Mouse (Mus musculus) ES-E14 (cell line): ENCODE data around the gene Ccdc87. TPM values are rescaled to one million over a fixed set of nuclear protein-coding genes. Genes with fewer than 3 reads are reported as not detected.

Source experiments
- DNase-seq: peaks from one replicate; pipeline ENCODE4 v3.0.0-alpha.2; 2013; ENCODE audit warnings: low read depth, low spot score
- H3K27ac ChIP-seq: 2 replicates; pipeline ENCODE4 v1.5.1; 2012; ENCODE audit warnings: low read depth, mild to moderate bottlenecking, low read length, moderate library complexity, mixed read lengths; ENCODE audit not compliant: poor library complexity, insufficient read depth, severe bottlenecking
- H3K36me3 ChIP-seq: 2 replicates; pipeline ENCODE4 v1.6.1; 2012; ENCODE audit warnings: mild to moderate bottlenecking, low read length, moderate library complexity, mixed read lengths; ENCODE audit not compliant: control insufficient read depth, poor library complexity, insufficient read depth, severe bottlenecking
- H3K4me1 ChIP-seq, 2 experiments: fragments of 150-350 bp in 1 of 2; sonication (generic) in 1 of 2; 2 replicates each; pipeline ENCODE4 v1.6.1; 2012; ENCODE audit warnings: low read length in 2 of 2, mild to moderate bottlenecking in 1 of 2, mixed read lengths in 1 of 2; ENCODE audit not compliant: control insufficient read depth in 2 of 2, insufficient read depth in 2 of 2, poor library complexity in 1 of 2
- H3K4me3 ChIP-seq, 2 experiments: fragments of 150-350 bp in 1 of 2; sonication (generic) in 1 of 2; 2 replicates each; pipeline ENCODE4 v1.5.1; 2012; ENCODE audit warnings: low read length in 2 of 2, low read depth in 1 of 2, mild to moderate bottlenecking in 1 of 2, mixed read lengths in 1 of 2; ENCODE audit not compliant: insufficient read depth in 1 of 2, poor library complexity in 1 of 2, severe bottlenecking in 1 of 2
- H3K9ac ChIP-seq: 2 replicates; pipeline ENCODE4 v1.6.1; 2012; ENCODE audit warnings: low read depth, mild to moderate bottlenecking, low read length, mixed read lengths; ENCODE audit not compliant: poor library complexity, insufficient read depth, severe bottlenecking
- H3K9me3 ChIP-seq: fragments of 150-350 bp; sonication (generic); 2 replicates; pipeline ENCODE4 v1.6.1; 2012; ENCODE audit warnings: low read depth, mild to moderate bottlenecking, low read length; ENCODE audit not compliant: control insufficient read depth, insufficient read depth
- CHD2 ChIP-seq: IDR thresholded peaks from 2 replicates; pipeline ENCODE4 v1.6.1; 2014; ENCODE audit warnings: mild to moderate bottlenecking, low read depth, low read length, inconsistent platforms
- HCFC1 ChIP-seq: IDR thresholded peaks from 2 replicates; pipeline ENCODE4 v1.6.1; 2012; ENCODE audit warnings: low read length, inconsistent platforms, borderline replicate concordance; ENCODE audit not compliant: insufficient read depth
- MAFK ChIP-seq: IDR thresholded peaks from 2 replicates; pipeline ENCODE4 v1.6.1; 2014; ENCODE audit warnings: mild to moderate bottlenecking, low read depth, low read length, inconsistent platforms; ENCODE audit not compliant: insufficient read depth
- ZC3H11A ChIP-seq: IDR thresholded peaks from 2 replicates; pipeline ENCODE4 v1.6.1; 2012; ENCODE audit warnings: low read depth, mild to moderate bottlenecking, inconsistent platforms, low read length, borderline replicate concordance
- ZNF384 ChIP-seq: IDR thresholded peaks from 2 replicates; pipeline ENCODE4 v1.6.1; 2012; ENCODE audit warnings: low read depth, low read length, inconsistent platforms
- in situ Hi-C, 2 experiments: fragments of 600-800 bp; cut with MboI; formaldehyde crosslinking; loops; one replicate each; pipeline ENCODE4 v1.15.1; 2025; ENCODE audit warnings: low sequenced_read_pairs in 2 of 2, inconsistent platforms in 1 of 2; ENCODE audit not compliant: unreplicated experiment in 2 of 2
- total RNA-seq: library from RNA; depleted of rRNA; stranded (reverse); fragments of 300-350 nt; gene quantifications from 2 replicates; pipeline ENCODE4 v1.2.3, GENCODE M21; 2012

Gene Ccdc87
- total RNA-seq, 1 experiment = 0.13 TPM

DNA sequence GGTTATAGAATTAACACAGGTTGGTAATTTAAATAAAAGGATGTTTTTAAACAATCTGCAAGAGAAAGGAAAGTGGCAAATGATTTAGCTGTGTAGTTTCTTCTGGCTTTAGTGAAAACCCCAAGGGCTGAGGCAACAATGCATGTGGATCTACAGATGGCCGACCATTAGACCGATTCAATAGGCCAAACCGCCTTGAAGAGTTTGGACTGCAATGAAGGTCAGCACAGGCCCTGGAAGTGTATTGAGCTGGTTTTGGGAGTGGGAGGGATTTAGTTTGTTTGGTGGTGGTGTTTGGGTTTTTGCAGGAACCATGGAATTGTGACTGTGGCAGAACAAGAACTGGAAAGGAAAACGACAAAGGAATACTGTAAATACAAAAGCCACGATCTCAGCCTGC lies 40.1 kb upstream of the Ccdc87 start:
- in situ Hi-C loops = no loop called here
- no peak for DNase-seq
- peaks cover 47% of the 10 kb centered on the region for H3K36me3 ChIP-seq
- no peak overlapping the region for H3K27ac ChIP-seq
- H3K9me3 ChIP-seq = no peaks in the 10 kb centered on the region
- H3K9ac ChIP-seq = no peak overlapping the region
- TF ChIP-seq ZNF384 (no peak), MAFK (no peak), CHD2 (no peak), HCFC1 (no peak), ZC3H11A (no peak)
- H3K4me3 ChIP-seq = no peak overlapping the region
- H3K4me1 ChIP-seq = peaks cover 5 to 25% of the 10 kb centered on the region in 2 experiments; a peak in 3 of 4 replicates

DNA sequence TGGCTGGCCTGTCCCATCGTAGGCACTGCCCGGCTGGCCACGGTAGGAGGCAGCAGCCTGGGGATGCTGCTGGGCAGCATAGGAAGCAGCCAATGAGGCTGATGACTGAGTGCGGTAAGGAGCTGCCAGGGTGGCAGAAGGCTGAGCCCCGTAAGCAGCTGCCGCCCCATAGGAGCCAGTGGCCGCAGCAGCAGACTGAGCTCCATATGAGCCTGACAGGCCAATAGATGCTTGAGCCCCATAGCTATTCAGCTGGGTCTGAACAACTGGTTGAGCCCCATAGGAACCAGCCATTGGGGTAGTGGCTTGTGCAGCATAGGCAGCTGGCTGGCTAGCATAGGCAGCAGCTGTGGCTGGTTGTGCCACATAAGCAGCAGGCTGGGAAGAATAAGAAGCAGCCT lies 36.5 kb upstream of the Ccdc87 start:
- Histone ChIP-seq H3K27ac (no peak overlapping the region), H3K9me3 (no peaks in the 10 kb centered on the region), H3K36me3 (peaks cover 47% of the 10 kb centered on the region), H3K9ac (no peak overlapping the region), H3K4me3 (peak overlapping the region in 1 of 2 experiments; percentile 6; a peak in 3 of 4 replicates), H3K4me1 (peaks cover 16 to 24% of the 10 kb centered on the region in 2 experiments)
- DNase-seq = no peak
- in situ Hi-C loops = no loop called here
- TF ChIP-seq MAFK (no peak), ZC3H11A (no peak), HCFC1 (no peak), ZNF384 (no peak), CHD2 (no peak)

DNA sequence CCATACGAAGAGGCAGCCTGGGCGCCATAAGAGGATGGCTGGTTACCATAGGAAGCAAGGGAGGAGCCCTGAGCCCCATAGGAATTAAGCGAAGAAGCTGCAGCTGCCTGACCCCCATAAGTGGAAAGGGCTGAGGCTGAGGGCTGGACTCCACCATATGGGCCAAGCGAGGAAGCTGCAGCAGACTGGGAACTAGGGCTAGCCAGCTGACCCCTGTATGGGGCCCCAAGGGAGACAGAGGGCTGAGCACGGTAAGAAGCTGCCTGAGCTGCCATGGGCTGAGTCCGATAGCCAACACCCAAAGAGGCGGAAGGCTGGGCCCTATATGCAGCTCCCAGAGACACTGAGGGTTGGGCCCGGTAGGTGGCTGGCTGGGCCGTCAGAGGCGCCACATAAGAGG lies 35.9 kb upstream of the Ccdc87 start:
- Histone ChIP-seq H3K4me1 (peaks cover 16 to 27% of the 10 kb centered on the region in 2 experiments), H3K9me3 (no peaks in the 10 kb centered on the region), H3K36me3 (peaks cover 49% of the 10 kb centered on the region), H3K27ac (no peak overlapping the region), H3K4me3 (peak overlapping the region in 1 of 2 experiments; percentile 6; a peak in 3 of 4 replicates), H3K9ac (peak overlapping the region; percentile 5; the same call in 1 of the 2 replicates)
- TF ChIP-seq HCFC1 (no peak), ZC3H11A (no peak), MAFK (no peak), CHD2 (no peak), ZNF384 (no peak)
- in situ Hi-C loops = no loop called here
- no peak for DNase-seq

DNA sequence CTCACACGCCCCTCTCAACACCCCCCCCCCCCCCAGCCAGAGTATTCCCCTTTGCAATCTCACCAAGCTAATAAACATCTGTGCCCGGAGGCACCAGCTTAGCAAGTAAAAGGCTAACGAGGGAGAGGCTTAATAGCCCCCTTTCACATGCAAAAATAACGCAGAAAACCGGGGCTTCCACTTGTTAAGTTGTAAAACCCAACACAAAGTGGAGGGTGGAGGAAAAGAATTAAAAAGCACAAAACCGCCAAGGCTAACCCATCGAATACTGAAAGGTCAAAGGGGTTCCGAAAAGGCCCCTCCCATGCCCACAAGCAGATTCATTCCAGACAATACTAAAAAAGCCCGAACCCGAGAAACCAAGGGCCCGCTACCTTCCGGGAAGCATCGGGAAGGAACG lies 28.9 kb upstream of the Ccdc87 start:
- peak; percentile 94 for DNase-seq
- no peaks in the 10 kb centered on the region for H3K9me3 ChIP-seq
- H3K4me1 ChIP-seq = peaks cover 3 to 8% of the 10 kb centered on the region in 2 experiments
- H3K9ac ChIP-seq = peak overlapping the region; percentile 97
- in situ Hi-C loops = no loop called here
- peak overlapping the region; percentile 77 to 92 for H3K4me3 ChIP-seq
- H3K36me3 ChIP-seq = peaks cover 2% of the 10 kb centered on the region; the same call in 1 of the 2 replicates
- peak overlapping the region; percentile 100 for H3K27ac ChIP-seq
- TF ChIP-seq ZC3H11A (no peak), CHD2 (peak; percentile 75)

DNA sequence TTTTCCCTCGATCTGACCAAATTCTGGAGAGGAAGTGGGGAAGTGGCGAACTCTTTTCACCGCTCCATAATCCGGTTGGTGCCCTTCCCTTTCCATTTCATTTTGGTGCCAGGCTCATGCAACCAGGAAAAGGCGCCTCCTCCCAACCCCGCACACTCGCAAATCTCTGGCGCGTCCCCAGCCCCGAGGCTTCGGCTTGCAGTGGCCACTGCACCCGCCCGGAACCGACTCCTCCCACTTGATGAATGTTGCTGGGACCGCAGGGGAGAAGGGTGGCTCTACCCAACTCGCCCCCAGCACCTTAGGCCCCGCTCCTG lies 28.5 kb upstream of the Ccdc87 start:
- peak; percentile 47 for DNase-seq
- H3K9me3 ChIP-seq = no peaks in the 10 kb centered on the region
- peaks cover 3 to 4% of the 10 kb centered on the region in 2 experiments; a peak in 3 of 4 replicates for H3K4me1 ChIP-seq
- peak overlapping the region; percentile 97 for H3K9ac ChIP-seq
- peak overlapping the region; percentile 77 to 92 for H3K4me3 ChIP-seq
- TF ChIP-seq MAFK = no peak
- TF ChIP-seq HCFC1 = peak; percentile 44; the same call in 1 of the 2 replicates
- in situ Hi-C loops = no loop called here
- H3K27ac ChIP-seq = peak overlapping the region; percentile 100
- H3K36me3 ChIP-seq = peaks cover 2% of the 10 kb centered on the region; the same call in 1 of the 2 replicates
